Mouse (Mus musculus) left cerebral cortex, adult 2 months (tissue): ENCODE measurements around the gene Vmn1r52. TPM values are rescaled to one million over a fixed set of nuclear protein-coding genes. Genes with fewer than 3 reads are reported as not detected.
"Not testable (repeated sequence)": the region's sequence is repeated elsewhere in the genome, so short reads cannot be mapped to it uniquely, and the experiment has no call there.

Source experiments
- DNase-seq, 2 experiments: peaks; one replicate each; pipeline ENCODE4 v3.0.0; 2021 to 2022; ENCODE audit warnings: low spot score in 2 of 2, mixed read lengths in 1 of 2; ENCODE audit errors: extremely low spot score in 1 of 2
- H3K27ac ChIP-seq: fragments of 200-600 bp; 2 replicates; pipeline ENCODE4 v1.8.1; 2022
- H3K4me3 ChIP-seq: fragments of 200-600 bp; 2 replicates; pipeline ENCODE4 v1.8.1; 2022
- CTCF ChIP-seq: fragments of 200-600 bp; IDR thresholded peaks from 2 replicates; pipeline ENCODE4 v1.8.1; 2022; ENCODE audit warnings: antibody characterized with exemption, mild to moderate bottlenecking, moderate library complexity
- intact Hi-C: fragments of 180-260 bp; cut with DNase I; formaldehyde crosslinking; loops from one replicate; pipeline ENCODE4 v1.15.1; 2025
- long read RNA-seq, 2 experiments: library from polyadenylated mRNA; stranded (forward); transcript quantifications; one replicate each; pipeline ENCODE4 v2.0.0; 2021; ENCODE audit warnings: borderline mapping rate in 2 of 2
- total RNA-seq, 2 experiments: library from RNA; stranded (reverse); gene quantifications; 2 replicates each; pipeline ENCODE4 v1.2.3; 2021

Gene Vmn1r52
- total RNA-seq = not detected
- long read RNA-seq, experiment 1 = 0 reads
- long read RNA-seq, experiment 2 = 0 reads

DNA sequence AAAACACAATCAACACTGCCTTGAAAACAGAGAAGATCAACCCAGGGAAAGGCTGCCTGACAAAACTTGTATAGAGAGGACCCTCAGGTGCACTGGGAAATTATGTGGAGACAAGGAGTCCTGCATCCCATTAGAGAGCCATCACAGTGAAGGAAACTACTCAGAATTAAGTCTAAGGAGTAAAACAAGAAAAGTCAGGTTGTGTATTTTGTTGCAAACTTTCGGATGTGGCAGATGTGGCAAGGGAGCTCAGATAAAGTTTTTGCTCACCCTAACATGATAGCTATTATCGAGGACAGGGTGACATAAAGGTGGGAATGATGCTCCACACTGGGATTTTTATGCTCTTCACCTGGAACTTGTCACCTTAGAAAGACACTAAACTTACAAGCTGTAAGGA is at the start of gene Vmn1r52:
TSS of gene Vmn1r52 (plus strand) at position 301 of the 400 bp plus-strand sequence.
- no peak within 1 kb of the TSS for H3K27ac ChIP-seq
- intact Hi-C loops = no loop called here
- no peak for DNase-seq
- TF ChIP-seq CTCF = no peak
- H3K4me3 ChIP-seq = no peak within 1 kb of the TSS

- H3K27ac ChIP-seq = no peak overlapping the region
- no peak for DNase-seq
- intact Hi-C loops = no loop called here
- H3K4me3 ChIP-seq = no peak overlapping the region
- no peak for TF ChIP-seq CTCF
Observed at GRCm38 (mm10) chr6:90160139-90160538, 14.5 kb upstream of the Vmn1r52 start.

DNA sequence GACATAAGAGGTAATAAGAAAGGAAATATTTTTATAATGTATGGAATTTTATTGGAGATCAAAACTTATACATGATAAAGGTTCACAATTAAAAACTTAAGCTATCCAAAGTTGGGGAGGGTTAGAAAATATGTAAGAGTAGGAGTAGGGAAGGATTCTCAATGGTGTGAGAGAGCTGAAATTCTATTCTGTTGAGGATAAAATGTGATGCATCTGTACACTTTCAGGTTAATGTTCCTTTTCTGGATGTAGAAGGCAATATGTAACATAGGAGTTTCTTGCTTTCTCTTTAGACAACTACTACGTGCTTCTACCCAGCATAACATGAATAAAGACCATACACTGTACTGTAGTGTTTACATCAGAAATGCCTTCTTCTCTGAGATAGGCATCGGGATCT is 27.9 kb downstream of the Vmn1r52 start, which contains the start of gene V1ra8:
TSS of gene V1ra8 (plus strand) at position 301 of the 400 bp plus-strand sequence.
- H3K4me3 ChIP-seq, intact Hi-C loops, DNase-seq: not testable (repeated sequence)

DNA sequence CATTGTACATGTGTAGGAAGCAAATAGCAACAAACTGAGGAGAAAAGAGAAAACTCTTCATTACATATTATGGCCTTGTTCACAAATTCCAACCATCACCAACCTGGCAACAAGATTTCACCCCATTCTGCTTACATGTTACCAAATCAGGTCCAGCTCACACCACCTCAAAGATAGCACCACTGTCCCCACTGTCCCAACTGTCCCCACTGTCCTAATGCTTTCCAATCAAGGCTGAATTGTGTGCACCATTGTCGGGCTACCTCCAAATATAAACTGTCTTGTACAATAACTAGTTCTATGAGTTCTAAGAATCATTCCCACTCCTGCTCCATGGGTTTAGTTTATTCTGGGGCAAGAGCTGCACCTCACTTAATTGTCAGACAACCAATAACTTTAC is 49.7 kb downstream of the Vmn1r52 start, which contains the start of gene Vmn1r53:
TSS of gene Vmn1r53 (minus strand) at position 101 of the 400 bp plus-strand sequence.
- no peak for DNase-seq
- intact Hi-C loops = no loop called here
- no peak within 1 kb of the TSS for H3K27ac ChIP-seq
- H3K4me3 ChIP-seq = no peak within 1 kb of the TSS
- no peak for TF ChIP-seq CTCF

More for the DNA sequence above, 27.9 kb downstream of the Vmn1r52 start, which contains the start of gene V1ra8:
- H3K27ac ChIP-seq = not testable (repeated sequence)

Other genes with a start within 250 kb of the Vmn1r52 start
- not detected for gene Vmn1r45, start 234.2 kb upstream of the Vmn1r52 start, total RNA-seq
- not detected for gene Vmn1r46, start 205.5 kb upstream of the Vmn1r52 start, total RNA-seq
- not detected for gene Vmn1r47, start 158.7 kb upstream of the Vmn1r52 start, total RNA-seq
- not detected for gene Vmn1r48, start 138.0 kb upstream of the Vmn1r52 start, total RNA-seq
- gene Vmn1r49, start 96.3 kb upstream of the Vmn1r52 start, total RNA-seq = not detected
- not detected for gene Vmn1r50, start 73.4 kb upstream of the Vmn1r52 start, total RNA-seq
- not detected for gene Vmn1r51, start 52.2 kb upstream of the Vmn1r52 start, total RNA-seq
- not detected for gene V1ra8, start 28.0 kb downstream of the Vmn1r52 start, total RNA-seq
- not detected for gene Vmn1r53, start 49.6 kb downstream of the Vmn1r52 start, total RNA-seq
- gene Vmn1r54, start 71.5 kb downstream of the Vmn1r52 start, total RNA-seq = not detected
- gene BC048671, start 126.4 kb downstream of the Vmn1r52 start, total RNA-seq = not detected
- gene Chst13, start 150.4 kb downstream of the Vmn1r52 start, total RNA-seq = not detected
- not detected for gene Uroc1, start 158.5 kb downstream of the Vmn1r52 start, total RNA-seq
- gene Zxdc, start 194.7 kb downstream of the Vmn1r52 start, total RNA-seq = 10 to 100 TPM; 31.0 to 31.7 TPM